Mouse (Mus musculus): ENCODE data around the gene Ipmk.
"Not testable (repeated sequence)": the region's sequence is repeated elsewhere in the genome, so short reads cannot be mapped to it uniquely, and the experiment has no call there.

Gene Ipmk

DNA sequence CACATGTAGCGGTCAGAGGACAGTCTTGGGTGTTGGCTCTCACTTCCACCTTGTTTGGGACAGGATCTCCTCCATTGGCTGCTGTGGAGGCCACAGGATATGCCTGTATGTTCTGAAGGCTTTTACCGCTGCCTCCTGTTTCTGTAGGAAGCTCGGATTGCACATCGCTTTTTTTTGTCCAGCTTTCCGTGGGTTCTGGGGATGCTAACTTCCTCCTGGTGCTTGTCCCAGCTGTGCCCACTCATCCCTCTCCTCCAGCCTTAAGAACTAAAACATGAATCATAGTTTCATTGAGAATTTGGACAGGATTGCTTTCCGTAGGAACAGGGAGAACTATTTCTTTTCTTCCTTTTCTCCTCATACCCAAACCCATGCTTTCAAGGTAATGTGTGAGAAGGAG is 24.3 kb downstream of the Ipmk start:
- DNase-seq (ENCODE audit: low read depth): no peak

DNA sequence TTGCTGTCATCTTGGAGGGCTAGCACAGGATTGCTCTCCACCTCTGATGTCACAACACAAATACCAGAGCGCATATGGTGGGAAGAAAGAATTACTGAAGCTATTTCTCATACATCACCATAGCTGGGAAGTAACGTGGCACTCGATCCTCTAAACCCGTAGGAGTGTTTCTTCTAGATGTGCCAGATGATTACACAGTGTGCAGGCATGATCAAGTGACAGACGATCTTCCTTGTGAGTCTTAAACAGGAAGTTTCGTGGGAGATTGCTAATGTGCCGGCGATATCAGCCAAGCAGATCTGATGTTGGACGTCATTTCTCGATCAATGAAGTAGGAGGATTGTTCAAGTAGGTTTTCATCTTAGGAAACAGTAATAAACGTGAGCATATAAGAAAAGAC is 26.1 kb downstream of the Ipmk start:
- DNase-seq (ENCODE audit: low read depth): no peak

DNA sequence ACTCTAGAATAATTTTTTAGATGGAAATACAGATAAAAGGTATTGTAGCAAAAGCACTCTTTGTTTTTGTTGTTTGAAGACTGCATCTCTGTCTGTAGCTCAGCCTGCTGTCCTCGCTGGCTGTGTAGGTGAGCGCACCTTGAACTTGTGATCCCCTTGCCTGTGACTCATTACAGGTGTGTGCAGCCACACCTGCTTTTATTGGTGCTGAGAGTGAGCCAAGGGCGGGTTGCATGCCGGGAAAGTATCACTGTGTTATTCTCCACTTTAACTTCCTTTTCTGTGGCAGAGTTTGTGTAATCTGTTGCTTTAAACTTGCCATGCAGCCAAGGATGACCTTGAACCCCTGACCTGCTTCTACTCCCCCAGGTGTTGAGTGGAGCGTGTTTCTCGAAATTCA is 28.5 kb downstream of the Ipmk start:
- no peak for DNase-seq (ENCODE audit: low read depth)

- no peak for DNase-seq (ENCODE audit: low read depth)
Observed at GRCm38 (mm10) chr10:71380406-71380805, 32.8 kb downstream of the Ipmk start.

- no peak for DNase-seq (ENCODE audit: low read depth)
Observed at GRCm38 (mm10) chr10:71381471-71382033, 34.0 kb downstream of the Ipmk start.

DNA sequence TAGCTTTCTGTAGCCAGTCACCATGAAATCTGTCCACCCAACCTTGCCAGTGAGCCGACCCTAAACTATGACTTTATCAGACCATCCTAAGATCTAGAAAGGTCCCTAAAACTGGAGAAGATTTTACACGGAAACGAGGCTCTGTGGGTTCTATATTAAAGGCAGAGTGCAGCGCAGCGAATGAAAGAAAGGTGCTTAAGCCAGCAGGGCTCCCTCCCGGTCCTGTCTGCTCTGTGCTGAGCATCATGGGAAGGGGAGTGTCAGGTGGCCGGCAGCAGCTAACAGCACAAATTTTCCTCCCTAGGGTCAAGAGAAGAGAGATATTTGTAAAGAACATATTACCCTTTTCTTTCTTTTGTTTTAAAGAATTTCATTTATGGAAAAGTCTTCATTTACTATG is 34.5 kb downstream of the Ipmk start:
- no peak for DNase-seq (ENCODE audit: low read depth)

DNA sequence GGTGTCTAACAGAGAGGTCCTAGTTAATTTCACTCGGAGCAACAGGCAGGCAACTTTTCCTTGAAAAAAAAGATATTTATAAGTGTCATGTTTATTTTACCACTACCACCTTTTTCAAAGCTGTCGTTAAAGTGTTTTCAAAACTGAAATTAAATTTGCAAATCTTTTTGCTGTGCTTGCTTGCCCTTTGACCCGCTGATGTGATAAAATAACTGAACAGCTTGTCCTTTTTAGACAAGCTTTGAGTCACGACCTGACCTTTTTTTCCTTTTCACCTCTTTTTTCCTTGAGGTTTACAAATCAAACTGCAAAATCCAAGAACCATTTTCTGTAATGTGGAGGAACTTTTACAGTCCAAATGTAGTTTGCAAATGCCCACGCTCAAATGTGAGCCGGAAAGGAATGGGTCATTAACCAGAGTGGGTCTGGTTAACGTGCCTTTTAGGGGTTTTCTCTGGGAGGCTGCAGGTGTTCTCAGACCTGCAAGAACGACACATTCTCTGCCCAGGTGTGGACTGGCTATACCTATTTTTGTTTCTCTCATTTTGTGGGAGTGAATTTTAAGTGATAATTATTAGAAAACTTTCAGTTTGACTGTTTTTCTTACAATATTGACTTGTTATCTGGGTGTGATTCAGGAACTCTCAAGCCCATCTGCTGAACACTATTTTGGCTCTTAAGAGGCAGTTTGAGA is 35.4 kb downstream of the Ipmk start:
- DNase-seq (ENCODE audit: low read depth): no peak

- not testable (repeated sequence) for DNase-seq (ENCODE audit: low read depth)
Observed at GRCm38 (mm10) chr10:71383552-71383924, 36.0 kb downstream of the Ipmk start.

DNA sequence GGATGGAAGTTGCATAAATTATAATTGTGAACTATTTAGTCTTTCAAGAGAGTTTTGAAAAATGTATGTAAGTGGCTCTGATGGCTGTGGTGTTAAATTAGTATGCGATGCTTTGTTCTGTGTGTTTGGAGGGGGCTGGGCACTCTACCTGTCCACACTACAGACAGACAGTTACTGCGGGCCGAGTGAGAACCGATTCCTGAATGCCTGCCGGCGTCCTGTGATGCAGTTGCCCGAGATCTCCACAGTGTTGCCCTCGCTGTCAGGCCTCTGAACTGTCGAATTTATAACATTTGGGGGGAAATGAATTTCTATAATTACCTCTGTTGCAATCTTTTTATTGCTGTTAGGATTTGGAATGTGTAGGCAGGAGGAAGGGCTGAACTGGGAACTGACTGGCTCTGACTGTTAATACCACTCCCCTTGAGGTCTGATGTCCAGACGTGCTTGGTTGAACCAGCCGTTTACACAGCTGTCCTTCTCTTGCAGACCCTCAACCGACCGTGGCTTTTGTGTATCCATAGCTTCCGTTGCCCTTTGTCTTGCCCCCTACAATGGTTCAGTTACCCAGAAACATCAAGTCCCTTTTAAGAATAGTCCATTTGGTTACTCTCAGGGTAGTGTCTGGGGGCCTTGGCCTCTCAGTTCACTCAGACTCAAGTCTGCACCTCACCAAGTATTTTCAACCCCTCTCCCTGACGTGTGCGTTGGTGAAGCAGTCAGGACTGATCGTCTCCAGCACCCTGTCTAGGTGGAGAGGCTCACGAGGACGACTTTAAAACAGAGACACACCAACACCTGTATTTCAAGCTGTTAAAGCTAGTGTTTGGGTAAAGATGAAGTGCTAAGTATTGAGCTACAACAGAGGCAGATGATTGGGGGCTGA is 36.8 kb downstream of the Ipmk start:
- no peak for DNase-seq (ENCODE audit: low read depth)

GRCm38 (mm10) chr10:71389311-71389710 is 41.7 kb downstream of the Ipmk start:
- no peak for DNase-seq (ENCODE audit: low read depth)

- no peak for DNase-seq (ENCODE audit: low read depth)
Observed at GRCm38 (mm10) chr10:71398383-71399145, 51.0 kb downstream of the Ipmk start.

- DNase-seq (ENCODE audit: low read depth): no peak
Observed at GRCm38 (mm10) chr10:71399399-71399798, 51.8 kb downstream of the Ipmk start.

- no peak for DNase-seq (ENCODE audit: low read depth)
Observed at GRCm38 (mm10) chr10:71399987-71400386, 52.4 kb downstream of the Ipmk start.

DNA sequence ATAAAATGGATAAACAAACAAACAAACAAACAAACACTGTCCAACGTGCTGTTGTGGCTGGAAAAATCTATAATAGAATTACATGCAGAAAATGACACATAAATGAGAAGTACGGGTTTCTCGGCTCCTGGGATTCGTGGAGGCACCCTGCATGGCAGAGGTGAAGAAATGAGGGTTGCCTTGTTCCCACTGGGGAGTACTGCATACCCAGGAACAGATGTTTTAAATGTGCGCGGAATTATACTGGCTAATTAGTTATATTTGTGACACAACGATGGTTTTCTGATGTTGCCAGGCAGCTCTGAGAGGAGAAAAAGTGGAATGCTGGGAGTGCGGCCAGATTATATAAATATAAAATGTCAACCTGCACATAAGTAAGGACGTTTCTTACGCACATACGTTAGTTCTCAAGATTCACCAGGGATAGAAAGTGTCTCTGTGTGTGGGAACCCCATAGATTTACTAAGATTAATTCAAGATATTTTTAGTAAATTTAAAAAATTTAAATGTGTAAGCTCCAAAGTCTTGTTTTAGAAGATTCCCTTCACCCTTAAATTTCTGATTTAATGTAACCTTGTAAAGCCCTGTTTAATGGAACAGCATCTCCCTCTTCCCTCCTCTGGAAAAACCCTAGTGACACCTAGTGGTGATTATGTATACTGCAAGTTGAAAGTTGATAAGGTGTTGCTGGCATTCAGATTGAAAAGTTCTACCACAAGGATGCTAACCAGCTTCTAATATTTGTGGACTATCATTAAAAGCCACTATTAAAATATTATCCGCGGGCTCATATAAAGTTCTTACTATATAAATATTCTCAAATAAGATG is 53.5 kb downstream of the Ipmk start:
- DNase-seq (ENCODE audit: low read depth): peak; percentile 9

- DNase-seq (ENCODE audit: low read depth): no peak
Observed at GRCm38 (mm10) chr10:71403638-71404037, 56.1 kb downstream of the Ipmk start.

DNA sequence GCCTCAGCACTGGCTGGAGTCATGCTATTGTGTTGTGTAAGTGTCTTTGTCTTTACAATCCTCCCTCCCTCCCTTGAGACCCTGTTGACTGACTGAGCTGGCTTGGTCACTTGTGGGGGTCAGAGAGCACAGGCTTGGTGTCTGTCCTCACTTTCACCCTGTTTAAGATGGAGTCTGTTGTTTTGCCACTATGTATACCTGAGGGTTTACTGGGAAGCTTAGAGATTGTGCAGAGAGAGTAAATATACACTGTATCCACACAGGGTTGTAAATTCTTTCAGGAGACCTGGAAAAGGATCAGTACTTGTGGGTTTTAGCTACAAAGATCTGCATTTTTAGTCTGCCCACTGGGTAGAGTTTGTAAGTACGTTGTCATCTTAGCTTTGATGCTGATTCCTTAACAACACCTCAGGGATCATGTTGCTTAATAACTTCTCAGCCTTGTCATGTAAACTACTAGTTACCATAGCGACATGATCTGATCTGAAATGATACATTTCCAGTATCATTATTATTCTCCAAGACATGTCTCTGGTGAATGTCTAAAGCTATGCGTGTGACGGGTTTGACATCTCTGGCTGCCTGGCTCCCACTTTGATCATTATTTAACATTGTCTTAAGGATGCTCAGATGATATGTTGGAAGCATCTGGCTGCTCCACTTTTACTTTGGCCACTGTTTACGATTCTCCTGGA is 58.1 kb downstream of the Ipmk start:
- DNase-seq (ENCODE audit: low read depth): no peak

GRCm38 (mm10) chr10:71409948-71410347 is 62.4 kb downstream of the Ipmk start:
- no peak for DNase-seq (ENCODE audit: low read depth)

- DNase-seq (ENCODE audit: low read depth): no peak
Observed at GRCm38 (mm10) chr10:71413401-71413800, 65.8 kb downstream of the Ipmk start.

DNA sequence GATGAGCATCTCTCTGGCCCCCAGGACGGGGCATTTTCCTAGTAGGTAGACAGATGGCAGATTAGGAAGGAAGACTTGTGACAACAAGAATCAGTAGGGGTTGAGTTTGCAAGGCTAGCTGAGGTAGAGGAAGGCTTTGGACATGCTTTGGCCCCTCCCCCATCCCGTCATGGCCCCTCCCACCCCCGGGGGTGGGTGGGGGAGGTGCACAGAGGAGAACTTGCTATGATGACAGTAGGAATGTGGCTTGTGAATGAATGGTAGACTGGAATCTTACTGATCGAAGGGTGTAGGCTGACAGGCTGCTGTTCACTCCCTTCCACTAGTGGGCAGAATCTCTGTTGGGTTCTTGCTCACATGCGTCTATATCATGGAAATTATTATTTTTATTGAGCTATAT is 74.0 kb downstream of the Ipmk start:
- DNase-seq (ENCODE audit: low read depth): no peak

DNA sequence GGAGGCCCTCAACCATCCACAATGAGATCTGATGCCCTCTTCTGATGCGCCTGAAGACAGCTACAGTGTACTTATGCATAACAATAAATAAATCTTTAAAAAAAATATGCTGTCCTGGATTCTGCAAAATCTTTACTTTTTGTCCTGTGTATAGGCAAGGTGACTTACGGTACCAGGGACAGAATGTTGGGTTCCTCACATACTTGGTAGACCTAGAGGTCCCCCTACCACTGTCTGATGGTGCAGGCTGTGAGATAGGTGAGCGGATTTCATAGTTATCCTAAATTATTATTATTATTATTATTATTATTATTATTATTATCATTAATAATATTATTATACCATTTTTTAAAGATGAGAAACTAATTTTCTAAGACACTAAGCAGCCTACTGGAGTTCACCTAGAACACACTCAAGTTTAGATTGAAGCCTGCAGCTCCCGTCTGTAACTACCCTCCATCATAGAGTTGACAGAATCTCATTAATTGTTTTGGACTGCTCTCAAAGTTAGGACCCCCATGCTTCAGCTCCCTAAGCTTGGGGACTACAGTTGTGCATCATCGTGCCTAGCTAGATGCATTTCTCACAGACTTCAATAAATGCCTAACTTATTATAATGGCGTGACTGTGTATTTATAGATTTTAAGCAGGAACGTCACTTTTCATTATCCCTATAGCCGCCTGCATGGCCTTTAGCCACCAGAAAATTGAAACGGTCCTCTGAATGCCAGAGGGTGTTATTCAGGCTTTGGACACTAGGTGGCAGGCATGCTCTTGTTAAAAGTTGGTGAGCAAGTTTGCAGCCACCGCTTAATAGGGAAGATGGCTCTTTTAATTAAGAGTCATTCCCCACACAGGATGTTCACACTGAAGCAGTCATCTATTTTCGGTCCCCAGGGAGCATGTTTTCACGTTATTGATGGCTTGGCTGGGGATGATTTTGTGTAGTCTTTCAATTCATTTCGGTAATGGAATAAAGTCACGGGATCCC is 74.8 kb downstream of the Ipmk start:
- peak; percentile 27 for DNase-seq (ENCODE audit: low read depth)
